Mouse (Mus musculus) brown adipose tissue, adult 24 weeks (tissue): ENCODE data around the gene Abhd15. TPM values are rescaled to one million over a fixed set of nuclear protein-coding genes. Genes with fewer than 3 reads are reported as not detected.
"Not testable (repeated sequence)": the region's sequence is repeated elsewhere in the genome, so short reads cannot be mapped to it uniquely, and the experiment has no call there.

ENCODE experiments used
- H3K27ac ChIP-seq: fragments of 200-500 bp; replicated peaks from 2 replicates; pipeline ENCODE4 v1.5.1; 2012; ENCODE audit warnings: low read depth, mild to moderate bottlenecking, low read length
- H3K4me1 ChIP-seq: fragments of 200-500 bp; 2 replicates; pipeline ENCODE4 v1.6.1; 2012; ENCODE audit warnings: low read length, mixed read lengths; ENCODE audit not compliant: control insufficient read depth, insufficient read depth, insufficient read length
- H3K4me3 ChIP-seq: fragments of 200-500 bp; 2 replicates; pipeline ENCODE4 v1.5.1; 2012; ENCODE audit warnings: low read depth, mild to moderate bottlenecking, low read length, moderate library complexity; ENCODE audit not compliant: insufficient read depth
- polyA plus RNA-seq: library from polyadenylated mRNA; stranded (reverse); fragments of >200 nt; gene quantifications from 2 replicates; pipeline ENCODE4 v1.2.4, GENCODE M21; 2012; ENCODE audit not compliant: missing spikeins, insufficient read depth, insufficient read length

The Abhd15 gene
- polyA plus RNA-seq, 1 experiment = 13.4 TPM

- peak overlapping the region; percentile 76 for H3K4me3 ChIP-seq
- peak overlapping the region; percentile 76 for H3K27ac ChIP-seq
- H3K4me1 ChIP-seq = peaks cover 15% of the 10 kb centered on the region
Measured at GRCm38 (mm10) chr11:77514281-77514831, 565 bp upstream of the Abhd15 start.

GRCm38 (mm10) chr11:77515637-77516552, 974 bp downstream of the Abhd15 start, which contains the start of gene Trp53i13:
Trp53i13 (minus strand) TSS chr11:77515980.
- Histone ChIP-seq H3K4me1 (peaks cover 15% of the 10 kb centered on the region), H3K27ac (peak within 1 kb of the TSS; percentile 36; the same call in 1 of the 2 replicates), H3K4me3 (peak within 1 kb of the TSS; percentile 82)

- Histone ChIP-seq H3K4me3 (peak overlapping the region; percentile 82), H3K27ac (peak overlapping the region; percentile 36; the same call in 1 of the 2 replicates), H3K4me1 (peaks cover 15% of the 10 kb centered on the region)
Measured at GRCm38 (mm10) chr11:77516553-77517425, 1.9 kb downstream of the Abhd15 start.

GRCm38 (mm10) chr11:77518051-77518798, 3.3 kb downstream of the Abhd15 start:
- Histone ChIP-seq H3K4me3 (no peak overlapping the region), H3K27ac (no peak overlapping the region), H3K4me1 (peaks cover 9% of the 10 kb centered on the region)

GRCm38 (mm10) chr11:77519043-77519442, 4.1 kb downstream of the Abhd15 start, which contains the start of gene Gm10392:
Gm10392 (minus strand) TSS chr11:77519198.
- no peak within 1 kb of the TSS for H3K27ac ChIP-seq
- no peak within 1 kb of the TSS for H3K4me3 ChIP-seq
- H3K4me1 ChIP-seq = peaks cover 9% of the 10 kb centered on the region

GRCm38 (mm10) chr11:77520601-77521529, 5.9 kb downstream of the Abhd15 start:
- Histone ChIP-seq H3K4me3 (no peak overlapping the region), H3K4me1 (peaks cover 5% of the 10 kb centered on the region; the same call in 1 of the 2 replicates), H3K27ac (no peak overlapping the region)

- Histone ChIP-seq H3K4me3 (no peak overlapping the region), H3K27ac (no peak overlapping the region), H3K4me1 (no peaks in the 10 kb centered on the region)
Measured at GRCm38 (mm10) chr11:77525804-77526486, 11.0 kb downstream of the Abhd15 start.

GRCm38 (mm10) chr11:77528420-77528819, 13.5 kb downstream of the Abhd15 start:
- H3K27ac ChIP-seq, H3K4me3 ChIP-seq, H3K4me1 ChIP-seq: not testable (repeated sequence)

- H3K4me1 ChIP-seq = no peaks in the 10 kb centered on the region
- no peak overlapping the region for H3K27ac ChIP-seq
Measured at GRCm38 (mm10) chr11:77529644-77530043, 14.7 kb downstream of the Abhd15 start.

GRCm38 (mm10) chr11:77530862-77531261, 15.9 kb downstream of the Abhd15 start:
- H3K27ac ChIP-seq = no peak overlapping the region
- H3K4me3 ChIP-seq = no peak overlapping the region
- no peaks in the 10 kb centered on the region for H3K4me1 ChIP-seq

More at GRCm38 (mm10) chr11:77529644-77530043, 14.7 kb downstream of the Abhd15 start:
- H3K4me3 ChIP-seq = no peak overlapping the region

GRCm38 (mm10) chr11:77532202-77532846, 17.4 kb downstream of the Abhd15 start:
- H3K4me3 ChIP-seq = no peak overlapping the region
- no peak overlapping the region for H3K27ac ChIP-seq
- H3K4me1 ChIP-seq = no peaks in the 10 kb centered on the region

- no peak overlapping the region for H3K4me3 ChIP-seq
- H3K27ac ChIP-seq = no peak overlapping the region
Measured at GRCm38 (mm10) chr11:77545261-77545660, 30.3 kb downstream of the Abhd15 start.

GRCm38 (mm10) chr11:77585201-77585600, 70.3 kb downstream of the Abhd15 start:
- Histone ChIP-seq H3K4me1 (no peaks in the 10 kb centered on the region), H3K27ac (no peak overlapping the region), H3K4me3 (no peak overlapping the region)

More at GRCm38 (mm10) chr11:77545261-77545660, 30.3 kb downstream of the Abhd15 start:
- H3K4me1 ChIP-seq = no peaks in the 10 kb centered on the region
